Mouse (Mus musculus) heart, embryonic 16.5 days (tissue): ENCODE data around the gene Olfr605. TPM values are rescaled to one million over a fixed set of nuclear protein-coding genes. Genes with fewer than 3 reads are reported as not detected.

ENCODE experiments used
- microRNA-seq: library from miRNA; unstranded; fragments of <30 nt; microRNA quantifications from one replicate; pipeline ENCODE4, GENCODE M21; 2017
- polyA plus RNA-seq: library from polyadenylated mRNA; unstranded; fragments of >200 nt; fragmentation: Nextera tagmentation; extraction: Ambion mirVana; gene quantifications from 2 replicates; pipeline ENCODE4 v1.2.1, GENCODE M21; 2015

Gene Olfr605
- polyA plus RNA-seq, 1 experiment from 2014 or later, result not detected

Small RNA genes within 50 kb of the gene (microRNA-seq; reads per million reads assigned to microRNA genes)
- gene Gm25774, result not detected

Other genes with a start within 250 kb of the Olfr605 start
- gene Olfr593, start 233.6 kb downstream of the Olfr605 start, polyA plus RNA-seq, result not detected in 2 replicates
- gene Olfr594, start 228.4 kb downstream of the Olfr605 start, polyA plus RNA-seq, result not detected in 2 replicates
- not detected in 2 replicates for gene Usp17ld, start 192.9 kb downstream of the Olfr605 start, polyA plus RNA-seq
- not detected in 2 replicates for gene Olfr596, start 139.8 kb downstream of the Olfr605 start, polyA plus RNA-seq
- not detected in 2 replicates for gene Olfr597, start 129.1 kb downstream of the Olfr605 start, polyA plus RNA-seq
- gene Olfr598, start 121.9 kb downstream of the Olfr605 start, polyA plus RNA-seq, result not detected in 2 replicates
- not detected in 2 replicates for gene Olfr599, start 109.5 kb downstream of the Olfr605 start, polyA plus RNA-seq
- not detected in 2 replicates for gene Olfr600, start 95.8 kb downstream of the Olfr605 start, polyA plus RNA-seq
- gene Olfr601, start 82.8 kb downstream of the Olfr605 start, polyA plus RNA-seq, result not detected in 2 replicates
- gene Olfr603, start 59.3 kb downstream of the Olfr605 start, polyA plus RNA-seq, result not detected in 2 replicates
- gene Usp17lc, start 30.4 kb downstream of the Olfr605 start, polyA plus RNA-seq, result not detected in 2 replicates
- gene Olfr606, start 3.6 kb upstream of the Olfr605 start, polyA plus RNA-seq, result not detected in 2 replicates
- gene Olfr607, start 18.7 kb upstream of the Olfr605 start, polyA plus RNA-seq, result 0.32 and 0.55 TPM in 2 replicates
- 0.91 and 1.2 TPM in 2 replicates for gene Olfr608, start 24.4 kb upstream of the Olfr605 start, polyA plus RNA-seq
- not detected in 2 replicates for gene Olfr609, start 52.6 kb upstream of the Olfr605 start, polyA plus RNA-seq
- gene Olfr610, start 66.7 kb upstream of the Olfr605 start, polyA plus RNA-seq, result not detected in 2 replicates
- not detected in 2 replicates for gene Olfr611, start 75.4 kb upstream of the Olfr605 start, polyA plus RNA-seq
- gene Olfr612, start 97.3 kb upstream of the Olfr605 start, polyA plus RNA-seq, result not detected in 2 replicates
- not detected in 2 replicates for gene Olfr613, start 102.6 kb upstream of the Olfr605 start, polyA plus RNA-seq
- not detected in 2 replicates for gene Olfr615, start 110.6 kb upstream of the Olfr605 start, polyA plus RNA-seq
- gene Olfr616, start 123.7 kb upstream of the Olfr605 start, polyA plus RNA-seq, result not detected in 2 replicates
- not detected in 2 replicates for gene Olfr617, start 127.6 kb upstream of the Olfr605 start, polyA plus RNA-seq
- gene Olfr618, start 144.7 kb upstream of the Olfr605 start, polyA plus RNA-seq, result not detected in 2 replicates
- gene Olfr619, start 155.1 kb upstream of the Olfr605 start, polyA plus RNA-seq, result not detected in 2 replicates
- gene Olfr620, start 167.1 kb upstream of the Olfr605 start, polyA plus RNA-seq, result not detected in 2 replicates
- not detected in 2 replicates for gene Olfr622, start 197.3 kb upstream of the Olfr605 start, polyA plus RNA-seq
- gene Olfr623, start 218.3 kb upstream of the Olfr605 start, polyA plus RNA-seq, result not detected in 2 replicates
- gene Olfr624, start 225.8 kb upstream of the Olfr605 start, polyA plus RNA-seq, result 0.03 and 0.04 TPM in 2 replicates
- gene Olfr625-ps1, start 237.3 kb upstream of the Olfr605 start, polyA plus RNA-seq, result not detected in 2 replicates